Mouse (Mus musculus) hindbrain, embryonic 11.5 days (tissue): Measurements from ENCODE around the gene Polr2m. TPM values are rescaled to one million over a fixed set of nuclear protein-coding genes. Genes with fewer than 3 reads are reported as not detected.
"Not testable (repeated sequence)": the region's sequence is repeated elsewhere in the genome, so short reads cannot be mapped to it uniquely, and the experiment has no call there.

ENCODE experiments used
- ATAC-seq: fragments of 200-750 bp; cut with Nextera tagmentation; 2 replicates; pipeline ENCODE4 v1.8.0; 2017; ENCODE audit warnings: mild to moderate bottlenecking, moderate TSS enrichment, moderate library complexity; ENCODE audit not compliant: low FRiP score
- DNase-seq: peaks from one replicate; pipeline ENCODE4 v3.0.0-alpha.2; 2015; ENCODE audit warnings: low spot score
- H3K27ac ChIP-seq: fragments of 300-500 bp; sonication (generic); 2 replicates; pipeline ENCODE4 v1.5.1; 2014; ENCODE audit warnings: mild to moderate bottlenecking, low read depth, low read length
- H3K27me3 ChIP-seq: fragments of 300-500 bp; sonication (generic); 2 replicates; pipeline ENCODE4 v1.6.1; 2014; ENCODE audit warnings: mild to moderate bottlenecking, low read length, moderate library complexity, mixed read lengths; ENCODE audit not compliant: control insufficient read depth, insufficient read depth
- H3K36me3 ChIP-seq: fragments of 300-500 bp; sonication (generic); 2 replicates; pipeline ENCODE4 v1.6.1; 2014; ENCODE audit warnings: mild to moderate bottlenecking, low read length, moderate library complexity, mixed read lengths; ENCODE audit not compliant: control insufficient read depth, insufficient read depth
- H3K4me1 ChIP-seq: fragments of 300-500 bp; sonication (generic); replicated peaks from 2 replicates; pipeline ENCODE4 v1.6.1; 2014; ENCODE audit warnings: low read length, mixed read lengths; ENCODE audit not compliant: control insufficient read depth, insufficient read depth
- H3K4me2 ChIP-seq: fragments of 300-500 bp; sonication (generic); replicated peaks from 2 replicates; pipeline ENCODE4 v1.6.1; 2014; ENCODE audit warnings: mild to moderate bottlenecking, low read depth, low read length
- H3K4me3 ChIP-seq: fragments of 300-500 bp; sonication (generic); 2 replicates; pipeline ENCODE4 v1.5.1; 2014; ENCODE audit warnings: low read depth, low read length
- H3K9ac ChIP-seq: fragments of 300-500 bp; sonication (generic); 2 replicates; pipeline ENCODE4 v1.6.1; 2014; ENCODE audit warnings: low read depth, low read length
- H3K9me3 ChIP-seq: fragments of 300-500 bp; sonication (generic); 2 replicates; pipeline ENCODE4 v1.6.1; 2016; ENCODE audit warnings: low read length; ENCODE audit not compliant: control insufficient read depth
- WGBS: fragments of 180-500 bp; shearing (Covaris S2); extraction: QIAGEN DNeasy Blood & Tissue Kit; methylation state at CpG from one replicate; pipeline ENCODE4 v1.1.7; 2014; 5-methylcytosine and 5-hydroxymethylcytosine counted together
- polyA plus RNA-seq: library from polyadenylated mRNA; unstranded; fragments of >200 nt; fragmentation: Nextera tagmentation; extraction: Ambion mirVana; gene quantifications from 2 replicates; pipeline ENCODE4 v1.2.1, GENCODE M21; 2014

Gene Polr2m
- polyA plus RNA-seq, 1 experiment from 2014 or later, result 383 TPM

DNA sequence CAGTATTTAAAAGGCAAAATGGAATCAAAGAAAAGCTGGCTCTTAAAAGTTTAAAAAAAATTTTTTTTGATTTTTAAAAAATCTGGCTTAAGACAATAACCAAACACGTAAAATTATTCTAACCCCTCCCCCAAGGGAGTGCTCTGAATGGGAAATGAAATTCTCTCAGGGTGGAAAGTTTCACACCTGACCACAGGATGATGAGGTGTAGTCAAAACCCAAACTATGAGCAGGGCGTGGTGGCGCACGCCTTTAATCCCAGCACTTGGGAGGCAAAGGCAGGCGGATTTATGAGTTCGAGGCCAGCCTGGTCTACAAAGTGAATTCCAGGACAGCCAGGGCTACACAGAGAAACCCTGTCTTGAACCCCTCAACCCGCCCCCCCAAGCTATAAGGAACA is 1.9 kb downstream of the Polr2m start:
- DNase-seq, H3K27me3 ChIP-seq, H3K9me3 ChIP-seq, H3K4me1 ChIP-seq, H3K9ac ChIP-seq, H3K4me2 ChIP-seq, H3K27ac ChIP-seq, H3K4me3 ChIP-seq, ATAC-seq: not testable (repeated sequence)
- H3K36me3 ChIP-seq, result peaks cover 29% of the 10 kb centered on the region
- WGBS, result 88% methylated on average over 7 of the region's 7 CpGs

DNA sequence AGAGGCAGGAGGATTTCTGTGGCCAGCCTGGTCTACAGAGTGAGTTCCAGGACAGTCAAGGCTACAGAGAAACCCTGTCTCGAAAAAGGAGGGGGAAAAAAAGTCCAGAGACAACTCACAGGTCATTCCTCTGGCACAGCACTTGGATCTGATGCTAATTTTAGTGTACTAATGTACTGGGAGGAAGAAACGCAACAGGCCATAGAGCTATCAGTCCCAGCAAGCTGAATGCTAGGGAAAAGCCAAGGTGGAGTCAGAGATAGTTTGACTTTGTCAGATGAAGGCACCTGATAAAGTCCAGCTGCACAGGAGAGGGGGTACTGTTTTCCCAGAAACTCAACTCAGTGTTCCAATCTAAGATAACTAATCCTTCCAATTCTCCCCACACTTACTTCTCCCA is 5.4 kb downstream of the Polr2m start:
- Histone ChIP-seq H3K9me3 (no peaks in the 10 kb centered on the region), H3K27ac (no peak overlapping the region), H3K36me3 (peaks cover 50% of the 10 kb centered on the region), H3K4me3 (no peak overlapping the region), H3K9ac (no peak overlapping the region), H3K27me3 (no peaks in the 10 kb centered on the region), H3K4me1 (no peaks in the 10 kb centered on the region), H3K4me2 (no peak overlapping the region)
- DNase-seq, result no peak
- 94% methylated on average over 2 of the region's 2 CpGs for WGBS
- ATAC-seq, result no peak

- H3K4me2 ChIP-seq, result no peak overlapping the region
- H3K27ac ChIP-seq, result no peak overlapping the region
- H3K9ac ChIP-seq, result no peak overlapping the region
- no peaks in the 10 kb centered on the region for H3K9me3 ChIP-seq
- ATAC-seq, result no peak
- no peak for DNase-seq
- no peaks in the 10 kb centered on the region for H3K4me1 ChIP-seq
- no peaks in the 10 kb centered on the region for H3K27me3 ChIP-seq
- H3K4me3 ChIP-seq, result no peak overlapping the region
- WGBS, result 97% methylated on average over 9 of the region's 9 CpGs
- peaks cover 50% of the 10 kb centered on the region for H3K36me3 ChIP-seq
Measured at GRCm38 (mm10) chr9:71479413-71479812, 6.3 kb downstream of the Polr2m start.

DNA sequence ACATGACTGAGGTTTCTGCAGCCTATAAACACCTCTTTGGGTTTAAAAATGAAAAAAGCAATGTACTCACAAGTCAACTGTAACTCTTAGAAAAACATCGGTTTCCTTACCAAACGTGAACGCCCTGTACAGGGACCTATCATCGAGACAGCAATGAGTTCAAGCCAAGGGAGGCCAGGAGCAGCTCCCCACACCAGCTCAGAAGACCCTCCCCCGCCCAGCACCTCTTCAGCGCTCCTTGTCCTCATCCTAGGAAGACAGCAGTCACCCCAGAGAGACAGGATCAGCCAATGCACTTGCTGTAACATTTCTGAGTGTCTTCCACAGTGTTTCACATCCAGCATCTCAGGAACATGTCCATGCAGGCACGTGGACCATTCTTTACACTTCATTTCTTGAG is 7.1 kb downstream of the Polr2m start:
- Histone ChIP-seq H3K27me3 (no peaks in the 10 kb centered on the region), H3K4me2 (no peak overlapping the region), H3K9me3 (no peaks in the 10 kb centered on the region), H3K4me3 (no peak overlapping the region), H3K27ac (no peak overlapping the region), H3K4me1 (no peaks in the 10 kb centered on the region), H3K36me3 (peaks cover 50% of the 10 kb centered on the region), H3K9ac (no peak overlapping the region)
- ATAC-seq, result no peak
- DNase-seq, result no peak
- 94% methylated on average over 7 of the region's 7 CpGs for WGBS

GRCm38 (mm10) chr9:71476601-71477000 is 9.1 kb downstream of the Polr2m start:
- H3K4me1 ChIP-seq, result no peaks in the 10 kb centered on the region
- no peak overlapping the region for H3K27ac ChIP-seq
- H3K9me3 ChIP-seq, result no peaks in the 10 kb centered on the region
- no peak overlapping the region for H3K4me3 ChIP-seq
- ATAC-seq, result no peak
- H3K9ac ChIP-seq, result no peak overlapping the region
- DNase-seq, result no peak
- peaks cover 41% of the 10 kb centered on the region for H3K36me3 ChIP-seq
- no peak overlapping the region for H3K4me2 ChIP-seq
- no peaks in the 10 kb centered on the region for H3K27me3 ChIP-seq
- 98% methylated on average over 3 of the region's 3 CpGs for WGBS

GRCm38 (mm10) chr9:71475536-71475935 is 10.2 kb downstream of the Polr2m start:
- peaks cover 32% of the 10 kb centered on the region for H3K36me3 ChIP-seq
- DNase-seq (no peak), ATAC-seq (no peak)
- 95% methylated on average over 4 of the region's 4 CpGs for WGBS
- no peak overlapping the region for H3K4me2 ChIP-seq
- no peak overlapping the region for H3K4me3 ChIP-seq
- H3K4me1 ChIP-seq, result no peaks in the 10 kb centered on the region
- no peaks in the 10 kb centered on the region for H3K27me3 ChIP-seq
- no peak overlapping the region for H3K27ac ChIP-seq
- H3K9ac ChIP-seq, result no peak overlapping the region
- H3K9me3 ChIP-seq, result no peaks in the 10 kb centered on the region

DNA sequence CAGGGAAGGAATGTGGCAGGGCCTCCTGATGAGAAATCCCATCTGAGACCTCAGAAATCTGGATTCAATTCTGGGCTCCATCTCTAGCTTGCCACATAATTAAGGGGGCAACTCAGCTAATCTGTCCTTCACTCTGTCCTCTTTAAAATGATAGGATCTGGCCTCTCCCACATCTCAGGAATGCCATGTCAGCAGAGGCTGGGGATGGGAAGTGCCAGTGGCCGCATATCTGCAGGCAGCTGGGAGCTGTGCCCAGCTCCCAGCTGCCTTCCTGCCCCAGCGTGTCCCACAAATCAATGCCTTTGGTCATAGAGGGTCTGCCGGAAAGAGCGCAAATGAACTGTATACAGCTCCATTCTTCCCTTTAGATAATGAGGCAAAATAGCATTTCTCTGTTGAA is 18.3 kb downstream of the Polr2m start:
- Histone ChIP-seq H3K9ac (no peak overlapping the region), H3K27me3 (no peaks in the 10 kb centered on the region), H3K36me3 (no peaks in the 10 kb centered on the region), H3K4me1 (no peaks in the 10 kb centered on the region), H3K4me2 (no peak overlapping the region), H3K4me3 (no peak overlapping the region), H3K9me3 (no peaks in the 10 kb centered on the region), H3K27ac (no peak overlapping the region)
- 78% methylated on average over 4 of the region's 4 CpGs for WGBS
- DNase-seq, result no peak
- ATAC-seq, result no peak

GRCm38 (mm10) chr9:71466111-71466510 is 19.6 kb downstream of the Polr2m start:
- Histone ChIP-seq H3K9me3 (no peaks in the 10 kb centered on the region), H3K27me3 (no peaks in the 10 kb centered on the region), H3K4me3 (no peak overlapping the region), H3K4me1 (no peaks in the 10 kb centered on the region), H3K36me3 (no peaks in the 10 kb centered on the region), H3K9ac (no peak overlapping the region), H3K4me2 (no peak overlapping the region), H3K27ac (no peak overlapping the region)
- DNase-seq (peak; percentile 56), ATAC-seq (no peak)
- WGBS, result 84% methylated on average over 3 of the region's 3 CpGs

DNA sequence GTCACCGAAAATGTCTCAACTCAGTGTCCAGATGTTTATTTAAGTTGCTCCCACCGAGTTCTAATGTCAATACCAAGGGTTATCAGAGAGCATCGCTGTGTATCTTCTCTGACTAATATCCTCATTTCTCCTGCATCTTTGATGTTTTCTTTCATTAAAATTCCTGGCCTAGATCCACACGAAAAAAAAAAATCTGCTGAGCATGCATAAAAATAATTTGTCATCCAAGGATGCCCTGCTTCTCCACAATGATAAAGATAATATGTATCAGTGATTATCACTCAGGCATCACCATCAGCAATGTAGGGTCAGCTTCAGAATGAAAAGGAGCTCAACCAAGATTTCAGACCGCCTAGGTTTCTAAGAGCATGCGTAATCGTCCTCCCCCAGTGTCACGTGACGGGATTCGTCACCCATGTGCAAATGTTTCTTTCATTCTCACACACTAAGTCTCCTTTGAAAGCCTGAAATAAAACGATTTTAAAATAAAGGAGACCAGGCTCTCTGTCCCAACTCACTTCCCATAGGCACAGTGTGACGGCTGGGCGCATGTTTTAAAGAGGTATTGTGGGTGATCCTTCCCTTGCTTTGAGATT is 22.6 kb downstream of the Polr2m start:
- ATAC-seq (no peak), DNase-seq (no peak)
- Histone ChIP-seq H3K27ac (no peak overlapping the region), H3K9me3 (no peaks in the 10 kb centered on the region), H3K27me3 (no peaks in the 10 kb centered on the region), H3K4me2 (no peak overlapping the region), H3K4me1 (no peaks in the 10 kb centered on the region), H3K9ac (no peak overlapping the region), H3K36me3 (no peaks in the 10 kb centered on the region), H3K4me3 (no peak overlapping the region)
- 78% methylated on average over 13 of the region's 13 CpGs for WGBS
